Mouse (Mus musculus): ENCODE measurements around the gene Sbf2. TPM values are rescaled to one million over a fixed set of nuclear protein-coding genes. Genes with fewer than 3 reads are reported as not detected.

Gene Sbf2
- polyA plus RNA-seq, 1 experiment from 2014 or later = 30.8 TPM

DNA sequence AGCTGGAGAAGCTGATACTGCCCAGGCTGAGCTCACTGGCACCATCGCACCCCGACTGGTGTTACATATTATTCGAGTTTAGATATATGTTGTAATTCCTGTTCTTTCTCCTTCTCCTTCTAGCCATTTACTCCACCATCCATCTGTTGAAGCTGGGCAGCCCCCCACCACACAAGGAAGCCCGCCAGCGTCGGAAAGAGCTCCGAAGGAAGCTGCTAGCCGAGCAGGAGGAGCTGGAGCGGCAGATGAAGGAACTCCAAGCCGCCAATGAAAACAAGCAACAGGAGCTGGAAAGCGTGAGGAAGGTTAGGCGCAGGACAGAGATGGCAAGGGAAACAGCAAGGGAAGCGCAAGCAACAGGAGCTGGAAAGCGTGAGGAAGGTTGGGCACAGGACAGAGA is 344.9 kb downstream of the Sbf2 start:
- H3K36me3 ChIP-seq = peaks cover 25% of the 10 kb centered on the region
- H3K9ac ChIP-seq = no peak overlapping the region
- no peak overlapping the region for H3K4me2 ChIP-seq
- H3K9me3 ChIP-seq (replicated peaks) = no peaks in the 10 kb centered on the region
- WGBS = 76% methylated on average over 14 of the region's 14 CpGs
- H3K4me1 ChIP-seq (replicated peaks) = peaks cover 10% of the 10 kb centered on the region; the same call in 1 of the 2 replicates
- H3K4me3 ChIP-seq = no peak overlapping the region
- no peaks in the 10 kb centered on the region for H3K27me3 ChIP-seq
- no peak for ATAC-seq (replicated peaks; ENCODE audit: insufficient number of reproducible peaks, insufficient read depth, low FRiP score, low read depth)
- 0 out of 2 replicates have a peak overlapping the region, but pooled peaks have one; percentile 24 for H3K27ac ChIP-seq

DNA sequence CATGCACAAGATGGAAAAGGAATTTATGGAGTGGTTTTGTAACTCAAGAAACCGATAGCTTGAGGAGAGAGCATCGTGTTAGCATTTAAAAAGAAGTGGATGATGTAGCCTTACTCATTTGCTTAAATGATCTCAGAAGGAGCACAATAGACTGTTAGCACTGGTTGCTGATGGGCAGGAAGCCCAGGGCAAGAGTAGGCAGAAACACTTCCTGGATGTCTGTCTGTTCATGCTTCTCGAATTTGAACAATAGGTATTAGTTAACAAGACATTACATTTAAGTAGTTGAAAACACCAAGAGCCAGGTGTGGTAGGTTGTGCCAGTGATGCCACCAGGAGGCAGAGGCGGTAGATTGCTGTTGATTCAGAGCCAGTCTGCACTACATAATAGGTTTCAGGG is 346.2 kb downstream of the Sbf2 start:
- ATAC-seq (replicated peaks; ENCODE audit: insufficient number of reproducible peaks, insufficient read depth, low FRiP score, low read depth) = no peak
- no peak overlapping the region for H3K27ac ChIP-seq
- H3K4me3 ChIP-seq = no peak overlapping the region
- H3K4me2 ChIP-seq = no peak overlapping the region
- H3K36me3 ChIP-seq = peaks cover 13% of the 10 kb centered on the region
- no peaks in the 10 kb centered on the region for H3K27me3 ChIP-seq
- H3K9ac ChIP-seq = no peak overlapping the region
- peaks cover 11% of the 10 kb centered on the region; the same call in 1 of the 2 replicates for H3K4me1 ChIP-seq (replicated peaks)
- no peaks in the 10 kb centered on the region for H3K9me3 ChIP-seq (replicated peaks)
- WGBS = 75% methylated on average over 4 of the region's 4 CpGs

DNA sequence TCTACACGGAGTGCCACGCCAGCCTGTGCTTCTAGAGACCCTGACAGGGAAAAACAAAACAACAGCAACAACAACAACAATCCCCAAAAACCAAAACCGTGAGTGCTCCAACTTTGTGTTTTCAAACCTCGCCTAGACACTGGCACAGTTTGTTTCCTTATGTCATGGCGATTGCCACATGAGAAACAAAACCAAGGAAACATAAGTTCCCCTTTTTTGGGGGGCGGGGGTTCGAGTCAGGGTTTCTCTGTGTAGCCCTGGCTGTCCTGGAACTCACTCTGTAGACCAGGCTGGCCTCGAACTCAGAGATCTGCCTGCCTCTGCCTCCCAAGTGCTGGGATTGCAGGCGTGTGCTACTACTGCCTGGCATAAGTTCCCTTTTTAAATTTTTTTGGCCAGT is 346.7 kb downstream of the Sbf2 start:
- no peak overlapping the region for H3K4me3 ChIP-seq
- 93% methylated on average over 9 of the region's 9 CpGs for WGBS
- H3K27me3 ChIP-seq = no peaks in the 10 kb centered on the region
- H3K4me2 ChIP-seq = no peak overlapping the region
- H3K4me1 ChIP-seq (replicated peaks) = peaks cover 16% of the 10 kb centered on the region; the same call in 1 of the 2 replicates
- peaks cover 9% of the 10 kb centered on the region for H3K36me3 ChIP-seq
- H3K9me3 ChIP-seq (replicated peaks) = no peaks in the 10 kb centered on the region
- ATAC-seq (replicated peaks; ENCODE audit: insufficient number of reproducible peaks, insufficient read depth, low FRiP score, low read depth) = no peak
- no peak overlapping the region for H3K27ac ChIP-seq
- no peak overlapping the region for H3K9ac ChIP-seq

DNA sequence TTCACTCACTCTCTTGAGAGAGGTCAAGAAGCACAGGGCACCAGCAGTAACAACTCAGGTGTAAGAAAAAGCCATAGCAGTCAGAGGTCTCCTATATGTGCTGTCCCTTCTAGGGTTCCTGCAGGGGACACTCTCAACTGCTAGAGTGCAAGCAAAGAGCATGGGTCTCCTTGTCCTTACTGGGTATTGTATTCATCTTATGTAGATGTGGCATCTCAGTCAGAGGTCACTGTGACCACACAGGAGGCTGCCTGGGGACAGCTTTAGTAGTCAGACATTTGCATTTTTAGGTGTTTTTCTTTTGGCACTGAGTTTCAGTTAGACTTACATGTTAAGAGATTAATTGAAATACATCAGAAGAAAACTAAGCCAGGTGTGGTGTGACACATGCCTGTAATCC is 347.7 kb downstream of the Sbf2 start:
- no peak overlapping the region for H3K4me2 ChIP-seq
- H3K4me1 ChIP-seq (replicated peaks) = peaks cover 17% of the 10 kb centered on the region
- ATAC-seq (replicated peaks; ENCODE audit: insufficient number of reproducible peaks, insufficient read depth, low FRiP score, low read depth) = no peak
- no peaks in the 10 kb centered on the region for H3K27me3 ChIP-seq
- H3K4me3 ChIP-seq = no peak overlapping the region
- no peak overlapping the region for H3K27ac ChIP-seq
- peaks cover 9% of the 10 kb centered on the region for H3K36me3 ChIP-seq
- H3K9me3 ChIP-seq (replicated peaks) = no peaks in the 10 kb centered on the region
- no peak overlapping the region for H3K9ac ChIP-seq

DNA sequence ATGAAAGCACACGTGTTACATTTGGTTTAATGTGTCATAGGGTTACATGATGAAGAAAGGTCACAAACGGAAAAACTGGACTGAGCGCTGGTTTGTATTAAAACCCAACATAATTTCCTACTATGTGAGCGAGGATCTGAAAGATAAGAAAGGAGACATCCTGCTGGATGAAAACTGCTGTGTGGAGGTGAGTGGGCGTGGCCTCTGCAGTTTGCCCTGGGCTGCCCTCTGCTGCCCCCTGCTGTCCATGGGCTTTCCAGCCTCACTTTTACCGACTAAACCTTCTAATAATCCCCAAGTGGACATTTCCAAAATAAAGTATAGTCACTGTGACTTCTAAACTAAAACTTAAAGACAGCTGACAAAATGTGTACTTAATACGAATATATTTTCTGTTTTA is 348.9 kb downstream of the Sbf2 start:
- no peak overlapping the region for H3K27ac ChIP-seq
- peaks cover 22% of the 10 kb centered on the region for H3K4me1 ChIP-seq (replicated peaks)
- no peaks in the 10 kb centered on the region for H3K27me3 ChIP-seq
- H3K4me2 ChIP-seq = no peak overlapping the region
- peaks cover 9% of the 10 kb centered on the region for H3K36me3 ChIP-seq
- 18% methylated on average over 7 of the region's 7 CpGs for WGBS
- H3K9ac ChIP-seq = no peak overlapping the region
- H3K4me3 ChIP-seq = no peak overlapping the region
- no peaks in the 10 kb centered on the region for H3K9me3 ChIP-seq (replicated peaks)
- no peak for ATAC-seq (replicated peaks; ENCODE audit: insufficient number of reproducible peaks, insufficient read depth, low FRiP score, low read depth)

DNA sequence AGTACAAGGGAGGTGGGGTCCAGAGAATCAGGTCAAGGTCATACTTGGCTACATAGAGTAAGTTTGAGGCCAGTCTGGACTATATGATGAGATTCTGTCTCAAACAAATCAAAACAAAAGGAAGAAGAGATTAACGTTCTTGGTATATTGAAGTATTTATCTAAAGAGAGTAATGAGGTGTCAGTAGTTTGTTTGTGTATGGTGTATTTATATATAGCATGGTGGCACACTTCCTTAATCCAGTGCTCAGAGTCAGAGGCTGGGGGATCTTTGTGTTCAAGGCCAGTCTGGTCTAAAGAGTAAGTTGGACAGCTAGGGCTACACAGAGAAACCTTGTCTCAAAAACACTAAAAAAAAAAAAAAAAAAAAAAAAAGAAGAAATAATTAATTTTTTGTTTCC is 351.2 kb downstream of the Sbf2 start:
- ATAC-seq (replicated peaks; ENCODE audit: insufficient number of reproducible peaks, insufficient read depth, low FRiP score, low read depth) = no peak
- H3K4me2 ChIP-seq = no peak overlapping the region
- WGBS = 57% methylated on average over 1 of the region's 1 CpGs
- H3K27me3 ChIP-seq = no peaks in the 10 kb centered on the region
- H3K9ac ChIP-seq = no peak overlapping the region
- no peaks in the 10 kb centered on the region for H3K9me3 ChIP-seq (replicated peaks)
- no peaks in the 10 kb centered on the region; the same call in 1 of the 2 replicates for H3K36me3 ChIP-seq
- peaks cover 31% of the 10 kb centered on the region for H3K4me1 ChIP-seq (replicated peaks)
- no peak overlapping the region for H3K4me3 ChIP-seq
- H3K27ac ChIP-seq = no peak overlapping the region

DNA sequence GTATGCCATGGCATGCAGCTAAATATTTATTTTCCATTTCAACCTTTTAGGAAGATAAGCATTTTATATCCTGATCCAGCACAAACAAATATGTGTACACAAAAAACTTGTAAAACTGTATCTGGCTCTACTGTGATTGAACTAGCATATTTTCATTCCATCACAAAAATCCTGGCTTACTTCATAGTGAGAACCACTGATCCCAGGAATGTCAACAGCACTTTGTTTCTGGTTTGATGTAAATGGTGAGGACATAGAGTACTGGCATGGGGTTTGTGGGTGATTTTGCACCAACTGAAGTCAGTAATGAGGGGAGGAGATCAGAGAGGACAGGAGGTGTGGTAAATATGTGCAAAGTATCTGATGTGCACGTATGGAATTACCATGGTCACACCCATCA is 352.1 kb downstream of the Sbf2 start:
- Histone ChIP-seq H3K4me1 (replicated peaks) (peaks cover 37% of the 10 kb centered on the region), H3K36me3 (no peaks in the 10 kb centered on the region)
- ATAC-seq (replicated peaks; ENCODE audit: insufficient number of reproducible peaks, insufficient read depth, low FRiP score, low read depth) = no peak

DNA sequence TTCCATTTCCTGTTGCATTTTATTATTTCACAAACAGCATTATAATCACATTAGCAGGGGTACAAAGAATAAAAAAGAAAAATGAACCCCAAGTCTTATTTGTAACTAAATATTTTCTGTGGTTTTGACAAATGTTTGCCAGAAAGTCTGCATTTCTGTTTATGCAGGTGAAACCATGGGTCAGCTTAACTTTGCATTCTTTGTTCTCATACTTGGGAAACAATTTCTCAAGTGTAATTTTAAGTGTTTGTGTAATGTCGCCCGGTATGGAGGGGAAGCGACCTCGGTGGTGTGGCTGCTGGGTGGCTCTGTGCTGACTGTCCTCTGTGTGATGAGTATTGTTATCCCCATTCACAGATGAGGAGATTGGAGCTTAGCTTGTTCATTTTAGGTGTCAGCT is 352.9 kb downstream of the Sbf2 start:
- 58% methylated on average over 4 of the region's 4 CpGs for WGBS
- H3K36me3 ChIP-seq = no peaks in the 10 kb centered on the region
- no peak overlapping the region for H3K27ac ChIP-seq
- no peaks in the 10 kb centered on the region for H3K27me3 ChIP-seq
- H3K9me3 ChIP-seq (replicated peaks) = no peaks in the 10 kb centered on the region
- ATAC-seq (replicated peaks; ENCODE audit: insufficient number of reproducible peaks, insufficient read depth, low FRiP score, low read depth) = no peak
- H3K4me3 ChIP-seq = no peak overlapping the region
- H3K4me2 ChIP-seq = no peak overlapping the region
- H3K9ac ChIP-seq = no peak overlapping the region
- peaks cover 42% of the 10 kb centered on the region for H3K4me1 ChIP-seq (replicated peaks)

More for the DNA sequence above, 352.1 kb downstream of the Sbf2 start:
- WGBS = 27% methylated on average over 1 of the region's 1 CpGs
- Histone ChIP-seq H3K4me2 (no peak overlapping the region), H3K27me3 (no peaks in the 10 kb centered on the region), H3K4me3 (no peak overlapping the region), H3K9ac (no peak overlapping the region), H3K9me3 (replicated peaks) (no peaks in the 10 kb centered on the region), H3K27ac (no peak overlapping the region)

DNA sequence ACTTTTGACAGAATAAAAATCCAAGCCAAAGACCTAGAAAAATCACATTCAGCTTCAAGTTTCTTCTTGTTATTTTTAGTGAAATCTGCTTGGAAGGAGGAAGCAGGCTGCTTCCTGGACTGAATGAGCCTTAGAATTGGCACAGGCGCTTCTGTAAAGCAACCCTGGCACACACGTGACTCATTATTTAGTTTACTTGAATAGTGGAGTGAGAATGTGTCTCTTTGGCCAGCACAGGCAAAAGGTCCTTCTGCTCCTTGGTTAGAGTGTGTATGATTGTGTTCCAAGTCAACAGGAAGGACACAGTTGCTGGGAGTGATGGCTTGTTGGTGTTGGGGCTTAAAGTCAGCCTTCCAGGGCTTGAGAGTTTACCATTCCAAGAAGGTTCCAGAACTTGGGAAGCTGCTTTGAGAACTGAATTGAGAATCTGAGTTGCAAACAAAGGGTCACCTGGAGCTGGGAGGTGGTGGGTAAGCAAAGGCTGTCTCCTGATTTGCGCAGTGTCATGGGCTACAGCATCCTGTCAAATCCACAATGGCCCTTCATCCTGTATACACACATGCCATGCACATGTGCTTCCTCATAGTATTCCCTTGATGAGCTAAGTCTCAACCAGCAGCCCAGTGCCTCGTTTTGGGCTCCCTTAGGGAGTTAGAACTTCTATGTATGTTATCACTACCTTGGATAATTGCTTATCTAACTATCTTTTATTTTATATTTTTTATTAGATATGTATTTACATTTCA is 354.6 kb downstream of the Sbf2 start:
- Histone ChIP-seq H3K27me3 (no peaks in the 10 kb centered on the region), H3K4me2 (no peak overlapping the region), H3K36me3 (no peaks in the 10 kb centered on the region), H3K9ac (no peak overlapping the region), H3K4me3 (no peak overlapping the region), H3K9me3 (replicated peaks) (no peaks in the 10 kb centered on the region), H3K27ac (peak overlapping the region; percentile 68), H3K4me1 (replicated peaks) (peaks cover 42% of the 10 kb centered on the region)
- 0 out of 2 replicates have a peak, but pooled peaks have one; percentile 39 for ATAC-seq (replicated peaks; ENCODE audit: insufficient number of reproducible peaks, insufficient read depth, low FRiP score, low read depth)
- 58% methylated on average over 4 of the region's 4 CpGs for WGBS

DNA sequence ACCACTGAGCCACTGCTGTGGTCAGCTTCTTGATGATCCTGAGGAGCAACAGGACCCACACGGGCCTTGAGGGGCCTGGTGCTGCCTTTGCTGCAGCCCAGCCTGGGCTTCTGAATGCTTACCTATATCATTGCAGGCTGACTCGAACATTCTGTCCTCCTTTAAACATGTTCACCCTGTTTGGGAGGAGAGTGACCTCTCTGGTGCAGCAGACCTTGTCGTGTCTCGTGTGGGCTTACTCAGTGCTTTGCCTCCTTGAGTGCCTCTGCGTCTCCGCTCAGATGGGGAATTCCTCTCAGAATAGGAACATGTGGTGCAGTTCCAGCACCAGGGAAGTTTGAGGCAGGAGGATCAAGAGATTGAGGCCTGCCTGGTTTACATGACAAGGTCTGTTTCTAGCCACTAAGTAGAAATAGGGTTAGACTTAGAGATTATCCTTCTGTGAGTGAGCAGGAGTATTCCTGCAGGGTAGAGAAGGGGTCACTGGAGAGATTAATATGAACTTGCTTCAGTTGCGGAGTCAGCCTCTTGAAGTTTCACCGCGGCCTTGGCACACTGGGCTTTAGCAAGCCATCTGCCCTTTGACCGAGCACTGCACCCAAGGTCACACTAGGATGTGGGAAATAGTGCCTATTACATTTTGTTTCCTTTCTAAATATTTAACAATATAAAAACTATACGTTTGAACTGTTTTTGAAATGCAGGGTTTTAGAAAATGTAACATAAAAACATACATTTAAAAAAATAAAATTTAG is 356.3 kb downstream of the Sbf2 start:
- H3K9me3 ChIP-seq (replicated peaks) = no peaks in the 10 kb centered on the region
- no peak overlapping the region for H3K4me3 ChIP-seq
- no peak overlapping the region for H3K9ac ChIP-seq
- no peaks in the 10 kb centered on the region for H3K36me3 ChIP-seq
- WGBS = 71% methylated on average over 11 of the region's 11 CpGs
- H3K27me3 ChIP-seq = no peaks in the 10 kb centered on the region
- no peak overlapping the region for H3K4me2 ChIP-seq
- no peak for ATAC-seq (replicated peaks; ENCODE audit: insufficient number of reproducible peaks, insufficient read depth, low FRiP score, low read depth)
- H3K4me1 ChIP-seq (replicated peaks) = peaks cover 46% of the 10 kb centered on the region
- H3K27ac ChIP-seq = 0 out of 2 replicates have a peak overlapping the region, but pooled peaks have one; percentile 38

Data from heart, embryonic 15.5 days (tissue).